Mouse (Mus musculus) left cerebral cortex, postnatal 36 days (tissue): ENCODE results near the gene Ephb2. TPM values are rescaled to one million over a fixed set of nuclear protein-coding genes. Genes with fewer than 3 reads are reported as not detected.
A peak's percentile ranks its signal among the peaks of the same experiment; 100 is the strongest.

Source experiments
- DNase-seq, 2 experiments: peaks; one replicate each; pipeline ENCODE4 v3.0.0; 2021 to 2022; ENCODE audit warnings: low spot score in 2 of 2, mixed read lengths in 1 of 2
- intact Hi-C: fragments of 180-260 bp; cut with DNase I; formaldehyde crosslinking; loops from one replicate; pipeline ENCODE4 v1.15.1; 2025
- total RNA-seq, 2 experiments: library from RNA; stranded (reverse); gene quantifications; 2 replicates each; pipeline ENCODE4 v1.2.3; 2021

Ephb2 gene
- total RNA-seq, 2 experiments from 2014 or later = 16.9 to 18.0 TPM

DNA sequence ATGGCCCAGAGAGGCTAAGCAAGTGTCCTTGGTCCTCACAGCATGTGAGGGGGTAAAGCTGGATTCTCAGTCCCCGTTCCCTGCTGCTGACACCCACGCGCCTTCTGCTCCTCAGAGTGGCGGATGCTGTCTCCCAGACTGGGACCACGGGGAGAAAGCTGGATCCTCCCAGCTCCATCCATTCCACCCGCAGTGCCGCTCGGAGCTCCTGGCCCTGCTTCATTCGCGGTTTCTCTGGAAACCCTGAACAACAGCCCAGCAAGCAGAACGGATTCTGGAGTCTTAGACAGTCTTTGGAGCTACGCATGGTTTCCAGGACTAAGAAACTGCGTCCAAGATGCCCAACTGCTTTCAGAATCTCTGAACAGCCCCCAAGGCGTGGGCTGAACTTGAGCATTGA is 93.9 kb downstream of the Ephb2 start:
- DNase-seq = peak; percentile 90 to 91
- intact Hi-C loops = loop anchor here (5.0 kb wide), 2 partner anchors 40 to 45 kb away; no protein-coding TSS in a partner anchor

DNA sequence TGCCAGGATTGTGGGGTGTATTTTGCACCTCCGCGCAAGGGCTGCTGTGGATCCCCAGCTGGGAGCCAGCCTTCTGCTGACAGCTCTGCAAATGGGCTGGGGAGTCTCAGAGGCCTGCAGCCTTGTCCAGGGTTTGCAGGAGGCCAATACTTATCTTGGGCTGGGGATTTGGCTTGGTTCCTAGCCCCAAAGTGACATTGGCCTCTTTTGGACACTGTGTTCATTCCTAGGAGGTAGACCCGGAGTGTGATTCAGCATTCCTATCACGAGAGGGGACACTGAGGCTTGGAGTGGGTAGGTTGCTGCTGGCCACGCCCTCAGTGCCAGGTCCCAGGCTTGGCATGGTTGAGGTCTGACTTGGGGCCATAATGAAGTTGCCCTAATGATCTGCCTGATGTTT is 94.8 kb downstream of the Ephb2 start:
- intact Hi-C loops = loop anchor here (5.0 kb wide), 2 partner anchors 39 to 46 kb away; no protein-coding TSS in a partner anchor
- DNase-seq = no peak

DNA sequence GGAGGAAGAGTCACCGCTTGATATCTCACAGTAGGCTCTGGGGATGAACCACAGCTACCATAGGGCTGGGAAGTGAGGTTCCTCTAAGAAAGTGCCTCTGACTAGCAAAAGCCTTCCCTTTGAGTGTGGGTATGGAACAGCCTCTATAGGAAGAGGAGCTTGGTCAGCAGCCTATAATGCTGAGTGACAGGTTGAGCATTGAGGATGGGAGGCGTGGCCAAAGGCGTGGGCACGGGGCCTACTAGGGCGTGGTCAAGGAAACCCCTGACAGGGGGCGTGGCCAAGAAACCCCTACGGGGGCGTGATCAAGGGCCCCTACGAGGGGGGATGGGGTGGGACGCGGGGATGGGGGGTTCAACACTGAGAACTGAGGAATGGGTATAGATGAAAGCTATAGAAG is 96.6 kb downstream of the Ephb2 start:
- DNase-seq = no peak
- intact Hi-C loops = no loop called here

DNA sequence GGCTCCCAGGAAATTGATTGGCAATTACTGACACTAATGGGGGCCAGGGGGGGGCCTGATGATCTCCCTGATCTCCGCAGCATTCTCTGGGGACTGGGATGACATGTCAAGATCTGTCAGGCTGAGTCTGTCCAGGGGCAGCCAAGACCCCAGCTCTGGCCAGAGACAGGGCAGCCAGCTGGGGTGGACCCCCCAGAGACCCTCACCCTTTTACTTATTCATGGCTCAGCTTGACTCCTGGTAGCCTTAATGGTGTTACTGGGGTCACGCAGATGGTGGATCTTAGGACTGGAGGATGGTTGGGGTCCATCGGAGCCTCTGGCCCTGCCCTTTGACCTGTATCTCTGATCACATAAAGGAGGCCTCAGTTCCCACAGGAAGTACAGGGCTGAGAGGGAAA is 97.5 kb downstream of the Ephb2 start:
- no peak for DNase-seq
- intact Hi-C loops = no loop called here

DNA sequence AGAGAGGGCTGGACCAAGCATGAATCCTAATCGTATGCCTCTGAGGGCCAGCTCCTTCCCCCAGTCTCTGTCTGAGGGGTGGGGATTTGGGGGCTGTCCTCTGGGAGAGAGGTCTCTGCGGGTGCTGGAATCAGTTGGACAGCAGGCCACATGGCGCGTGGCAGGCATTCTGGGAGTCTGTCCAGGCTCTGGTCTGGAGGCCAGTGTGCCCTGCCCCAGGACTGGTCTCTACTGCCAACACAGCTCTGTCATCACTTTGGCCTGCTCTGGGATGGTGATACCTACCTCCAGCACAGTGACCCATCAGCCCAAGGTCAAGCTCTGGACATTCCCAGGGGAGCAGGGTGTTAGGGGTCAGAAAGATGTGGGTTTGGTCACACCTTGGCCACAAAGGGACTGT is 99.9 kb downstream of the Ephb2 start:
- no peak for DNase-seq
- intact Hi-C loops = no loop called here

DNA sequence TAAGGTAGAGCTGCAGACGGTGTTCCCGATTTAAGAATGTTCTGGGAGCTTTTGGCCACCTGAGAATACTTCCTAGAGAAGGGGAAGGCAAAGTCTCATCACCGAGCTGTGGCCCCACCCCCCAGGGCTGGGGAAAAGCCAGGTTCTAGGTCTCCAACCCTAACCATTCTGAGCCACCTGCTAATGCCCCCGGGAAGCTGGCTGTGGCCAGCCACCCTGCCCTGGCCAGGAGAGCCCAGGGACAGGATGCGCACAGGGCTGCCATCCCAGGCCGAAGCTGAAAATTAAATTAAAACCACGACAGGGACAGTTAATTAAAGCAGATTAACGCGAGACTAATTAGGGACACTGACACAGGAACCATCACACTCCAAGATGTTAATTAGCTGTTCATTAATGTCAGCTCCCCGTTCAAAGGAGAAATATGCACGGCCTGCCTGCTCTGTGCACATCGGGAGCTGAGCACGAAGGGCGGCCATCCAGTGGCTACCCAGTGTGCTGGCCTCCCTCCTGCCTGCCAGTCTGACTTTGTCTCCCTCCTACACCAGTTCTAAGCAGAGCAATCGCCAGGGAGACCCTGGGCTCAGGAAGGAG is 101.5 kb downstream of the Ephb2 start:
- no peak for DNase-seq
- intact Hi-C loops = no loop called here

DNA sequence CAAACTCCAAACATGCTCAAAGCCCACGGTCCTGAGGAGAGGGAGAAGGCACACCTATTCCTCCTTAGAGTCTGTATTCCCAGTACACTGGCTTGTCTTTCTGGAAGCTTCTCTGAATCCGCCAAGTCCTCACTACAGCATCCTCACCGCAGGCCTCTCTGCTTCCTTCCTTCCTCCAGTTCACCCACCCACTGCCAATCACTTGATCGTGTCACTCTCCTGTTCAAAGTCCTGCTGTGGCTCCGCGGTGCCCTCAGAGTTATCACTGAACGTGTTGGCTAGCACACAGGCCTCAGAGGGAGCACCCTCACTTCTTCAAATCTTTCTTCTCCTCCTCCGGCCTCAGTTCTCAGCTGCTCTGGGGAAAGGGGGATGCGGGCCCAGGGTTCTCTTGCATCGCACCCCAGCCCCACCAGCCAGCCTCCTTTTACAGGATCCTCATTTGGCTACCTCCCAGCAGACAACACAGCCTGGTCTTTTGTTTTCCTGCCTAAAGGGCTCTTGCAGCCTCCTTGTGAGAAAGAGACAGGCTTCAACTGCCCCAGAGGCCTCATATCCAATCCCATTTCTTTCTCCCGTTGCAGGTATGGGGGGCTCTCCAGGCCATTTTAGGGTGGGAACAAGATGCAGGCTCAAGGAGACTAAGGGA is 102.4 kb downstream of the Ephb2 start:
- intact Hi-C loops = no loop called here

DNA sequence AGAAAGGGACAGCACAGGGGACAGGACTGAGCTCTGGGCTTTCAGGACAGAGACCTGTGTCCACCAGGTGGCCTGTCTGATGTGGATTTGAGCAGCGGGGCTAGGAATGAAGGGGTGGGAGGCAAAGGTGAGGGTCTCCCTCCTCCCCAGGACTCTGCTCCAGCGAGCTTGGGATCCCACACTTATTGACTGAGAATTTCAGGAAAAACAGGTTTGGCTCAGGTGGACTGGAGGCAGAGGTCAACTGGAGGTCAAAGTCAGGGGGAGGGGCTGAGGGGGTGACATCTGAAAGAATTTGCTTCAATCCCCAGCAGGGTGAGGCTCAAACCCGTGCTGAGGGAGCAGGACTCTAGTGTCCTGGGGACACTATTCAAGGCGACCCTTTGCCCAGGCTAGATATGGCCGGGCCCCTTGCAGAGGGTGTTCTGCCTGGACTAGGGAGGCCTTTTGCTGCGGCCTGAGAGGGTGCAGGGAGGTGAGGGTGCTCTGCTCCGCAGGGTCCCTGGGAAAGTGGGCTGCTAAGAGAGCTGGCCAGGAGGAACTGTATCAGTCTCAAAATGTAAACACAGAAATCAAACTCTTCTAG is 103.2 kb downstream of the Ephb2 start:
- intact Hi-C loops = no loop called here

More for the DNA sequence above, 102.4 kb downstream of the Ephb2 start:
- no peak for DNase-seq

DNA sequence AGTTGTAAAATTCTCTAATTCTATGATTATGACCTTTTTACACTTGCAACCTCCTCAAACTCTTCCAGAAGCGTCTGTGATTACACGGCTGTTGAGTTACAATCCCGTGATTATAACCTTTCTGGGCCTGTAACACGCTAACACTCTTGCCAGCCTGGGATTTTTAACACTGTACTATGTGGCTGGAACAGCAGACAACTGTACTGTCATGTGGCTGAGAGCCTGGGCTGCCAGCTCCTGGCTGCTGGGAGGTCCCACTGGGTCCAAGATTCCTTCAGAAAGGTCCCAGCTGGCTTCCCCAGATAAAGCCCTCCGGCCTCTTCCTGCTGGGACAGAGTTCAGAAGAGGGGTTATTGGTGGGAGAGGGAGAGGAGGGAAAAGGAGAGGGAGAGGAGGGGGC is 104.0 kb downstream of the Ephb2 start:
- intact Hi-C loops = no loop called here
- no peak for DNase-seq

More for the DNA sequence above, 103.2 kb downstream of the Ephb2 start:
- no peak for DNase-seq

DNA sequence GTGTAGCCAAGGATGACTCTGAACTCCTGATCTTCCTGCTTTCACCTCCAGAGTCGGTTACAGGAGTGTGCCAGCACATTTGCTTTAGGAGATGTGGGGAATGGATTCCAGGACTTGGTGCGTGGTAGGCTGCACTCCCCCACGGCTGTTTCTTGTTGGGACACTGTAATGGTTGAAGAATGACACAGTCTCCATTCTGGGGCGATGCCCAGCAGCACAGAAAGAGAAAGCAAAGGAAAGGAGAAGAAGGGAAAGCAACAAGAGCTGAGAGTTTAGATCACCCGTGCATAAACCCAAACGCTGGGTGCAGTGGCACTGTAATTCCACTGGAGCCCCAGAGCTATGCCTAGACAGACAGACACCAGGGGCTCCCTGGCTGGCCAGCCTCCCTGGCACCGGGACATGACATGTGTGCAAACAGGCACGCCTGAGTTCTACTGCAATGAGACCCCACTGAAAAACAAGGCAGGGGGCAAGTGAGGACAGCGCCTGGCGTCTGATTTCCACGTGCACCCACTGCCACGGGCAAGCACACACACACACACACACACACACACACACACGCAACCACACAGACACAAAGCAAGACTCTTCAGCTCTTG is 104.7 kb downstream of the Ephb2 start:
- peak in 1 of 2 experiments; percentile 35 for DNase-seq
- intact Hi-C loops = no loop called here

DNA sequence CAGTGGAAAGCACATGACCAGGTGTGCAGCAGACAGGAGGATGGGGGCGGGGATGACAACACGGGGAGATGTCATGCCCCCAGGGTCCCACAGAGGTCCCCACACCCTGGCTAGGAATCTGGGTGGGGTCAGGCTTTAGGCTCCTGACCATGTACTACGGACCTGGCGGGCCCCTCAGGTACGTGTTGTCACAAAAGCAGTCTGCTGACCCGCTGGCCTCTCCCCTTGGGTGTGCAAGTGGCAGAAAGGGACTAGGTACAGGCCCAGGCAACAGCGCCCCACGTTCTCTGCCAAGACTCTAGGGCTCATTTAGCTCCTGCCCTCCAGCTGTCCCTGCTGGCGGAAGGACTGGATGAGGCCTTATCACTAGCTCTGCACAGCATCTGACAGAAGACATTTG is 105.3 kb downstream of the Ephb2 start:
- no peak for DNase-seq
- intact Hi-C loops = no loop called here

DNA sequence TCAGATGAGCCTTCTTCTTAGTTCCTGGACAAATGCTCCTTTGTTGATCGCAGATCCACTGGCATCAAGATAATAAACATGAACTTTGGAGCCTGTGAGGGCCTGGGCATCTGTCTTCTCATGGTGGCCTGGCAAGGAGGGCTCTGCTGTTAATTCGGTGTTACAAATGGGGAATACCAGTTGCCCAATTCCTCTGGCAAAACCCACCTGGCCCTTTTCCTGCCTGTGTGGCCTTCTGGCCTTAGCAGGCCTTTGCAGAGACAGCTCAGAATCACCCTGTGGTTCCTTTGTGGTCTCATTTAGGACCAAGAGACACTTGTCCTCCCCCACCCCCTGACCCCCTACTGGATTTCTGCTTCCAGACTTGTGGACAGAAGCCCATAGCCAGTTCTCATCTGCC is 106.2 kb downstream of the Ephb2 start:
- DNase-seq = no peak
- intact Hi-C loops = no loop called here

DNA sequence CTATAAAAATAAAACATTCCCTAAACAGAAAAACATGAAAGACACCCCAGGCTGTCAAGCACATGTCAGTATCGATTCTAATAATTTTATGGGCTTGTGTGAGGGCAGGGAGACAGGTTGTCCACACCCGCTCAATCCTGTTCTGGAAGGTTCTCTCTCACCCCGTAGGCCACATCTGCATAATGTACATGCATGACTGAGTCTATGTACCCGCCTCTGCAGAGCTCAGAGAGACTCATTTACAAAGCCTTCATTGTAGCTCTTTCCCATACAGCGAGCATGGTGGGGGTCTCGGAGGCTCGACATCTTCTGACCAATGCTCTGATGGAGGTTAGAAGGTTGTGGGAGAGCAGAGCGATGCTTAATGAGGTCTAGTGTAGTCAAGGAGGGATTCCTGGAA is 108.8 kb downstream of the Ephb2 start:
- no peak for DNase-seq
- intact Hi-C loops = no loop called here

DNA sequence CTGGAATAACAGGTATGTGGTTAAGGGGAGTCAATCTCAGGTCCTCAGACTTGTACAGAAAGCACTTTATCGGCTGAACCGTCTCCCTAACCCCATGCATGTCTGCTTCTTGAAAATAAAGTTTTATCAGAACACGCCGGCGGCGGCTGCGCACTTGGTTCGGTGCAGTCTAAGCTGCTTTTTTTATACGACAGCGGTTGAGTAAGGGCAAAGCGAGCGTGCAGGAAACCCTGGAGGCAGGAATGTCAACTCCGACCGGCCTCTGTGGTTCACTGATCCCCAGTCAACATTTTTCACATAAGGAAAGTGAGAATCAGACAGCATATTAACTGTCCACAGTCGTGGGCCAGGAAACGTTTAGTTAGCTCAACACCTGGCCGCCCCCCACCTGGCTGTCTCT is 111.1 kb downstream of the Ephb2 start:
- no peak for DNase-seq
- intact Hi-C loops = no loop called here

DNA sequence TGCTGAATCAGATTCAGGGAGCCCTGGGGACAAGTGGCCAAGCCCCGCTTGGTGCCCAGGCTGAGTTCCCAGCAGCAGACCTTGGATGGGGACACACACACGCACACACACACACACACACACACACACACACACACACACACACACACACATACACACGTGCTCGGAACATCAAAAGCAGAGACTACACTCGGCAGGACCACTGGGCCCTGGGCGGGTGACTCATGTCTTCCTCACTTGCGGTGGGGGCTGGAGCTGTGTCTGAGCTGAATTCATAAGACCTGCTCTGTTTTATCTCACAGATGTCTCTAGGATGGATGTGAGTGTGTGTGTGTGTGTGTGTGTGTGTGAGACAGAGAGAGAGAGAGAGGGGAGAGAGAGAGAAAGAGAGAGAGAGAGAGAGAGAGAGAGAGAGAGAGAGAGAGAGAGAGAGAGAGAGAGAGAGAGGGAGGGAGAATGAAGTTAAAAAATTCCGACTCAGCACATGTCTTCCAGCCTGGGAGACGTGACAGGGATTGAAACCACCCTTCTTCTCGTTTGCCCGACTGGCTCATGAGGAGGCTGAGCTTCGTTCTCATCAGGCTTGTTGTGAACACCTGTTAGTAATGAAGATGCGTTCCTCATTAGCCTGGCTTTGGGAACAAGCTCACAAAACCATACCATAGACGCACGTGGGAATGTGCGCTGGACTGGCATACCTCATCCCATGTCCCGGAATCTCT is 113.3 kb downstream of the Ephb2 start:
- intact Hi-C loops = no loop called here
- peak in 1 of 2 experiments; percentile 37 for DNase-seq

DNA sequence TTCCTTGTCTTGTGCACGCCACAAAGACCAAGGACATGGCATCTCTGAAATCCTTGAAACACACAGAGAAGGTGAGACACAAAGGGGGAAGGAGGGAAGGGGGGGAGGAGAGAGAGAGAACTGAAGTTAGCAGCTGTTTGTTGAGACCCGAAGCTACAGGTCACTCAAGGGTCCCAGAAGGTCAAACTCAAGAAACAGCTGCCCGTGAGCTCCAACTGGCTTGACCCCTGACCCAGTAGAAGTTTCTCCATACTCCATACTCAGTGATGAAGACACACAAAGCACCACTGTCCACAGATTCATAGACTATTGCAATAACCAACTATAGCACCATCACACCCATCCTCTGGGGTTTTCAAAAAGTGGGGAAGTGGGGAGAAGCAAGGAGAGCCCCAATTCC is 113.9 kb downstream of the Ephb2 start:
- DNase-seq = no peak
- intact Hi-C loops = no loop called here

DNA sequence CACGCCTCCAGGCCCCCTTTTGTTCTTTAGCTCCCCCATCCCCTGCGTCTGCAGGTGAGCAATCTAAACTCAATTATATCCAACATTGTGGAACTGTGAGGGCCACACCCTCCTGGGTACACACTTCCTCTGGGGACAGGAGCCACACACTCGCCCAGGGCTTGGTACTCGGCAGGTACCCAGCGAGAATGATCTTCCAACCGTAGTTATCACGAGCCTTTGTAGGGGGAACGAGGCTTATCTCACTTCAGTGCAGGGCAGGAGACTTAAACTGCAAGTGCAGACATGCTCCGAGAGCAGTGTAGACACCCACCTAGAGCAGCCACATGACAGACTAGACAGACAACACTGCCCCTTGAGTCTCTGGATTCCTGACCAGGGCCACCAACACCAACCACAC is 115.8 kb downstream of the Ephb2 start:
- DNase-seq = no peak
- intact Hi-C loops = no loop called here

DNA sequence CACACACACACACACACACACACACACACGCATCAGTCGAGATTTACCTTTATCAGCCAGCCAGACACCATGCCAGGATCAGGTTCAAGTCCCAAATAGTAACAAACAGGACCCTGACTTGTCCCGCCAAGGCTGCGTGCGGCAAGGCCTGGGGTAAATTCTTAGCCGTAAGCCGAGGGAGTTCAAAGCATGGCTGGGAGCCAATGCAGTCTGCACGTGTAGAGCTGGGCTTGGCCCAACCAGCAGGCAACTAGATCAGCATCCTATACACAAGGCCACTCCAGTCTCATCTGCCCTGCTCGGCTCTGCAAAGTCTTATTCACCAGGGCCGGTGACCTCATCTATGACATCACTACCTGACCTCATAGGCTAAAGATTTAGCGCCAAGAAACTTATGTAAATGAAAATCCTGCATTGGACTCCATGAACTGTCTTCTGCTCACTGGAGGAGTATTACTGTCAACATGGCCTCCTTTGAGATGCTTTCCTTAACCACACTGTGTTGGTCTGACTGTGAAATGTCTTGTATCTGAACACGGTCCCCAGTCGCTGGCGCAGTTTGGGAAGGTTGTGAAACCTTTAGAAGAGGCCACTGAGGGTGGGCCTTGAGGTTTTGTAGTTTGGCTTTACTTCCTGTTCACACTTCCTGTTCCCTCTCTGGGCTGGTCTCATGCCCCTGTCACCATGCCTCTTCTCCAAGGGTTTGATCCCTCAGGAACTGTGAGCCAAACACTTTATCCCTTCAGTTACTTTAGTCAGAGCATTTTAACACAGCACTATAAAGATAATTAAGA is 117.4 kb downstream of the Ephb2 start:
- DNase-seq = no peak
- intact Hi-C loops = no loop called here

DNA sequence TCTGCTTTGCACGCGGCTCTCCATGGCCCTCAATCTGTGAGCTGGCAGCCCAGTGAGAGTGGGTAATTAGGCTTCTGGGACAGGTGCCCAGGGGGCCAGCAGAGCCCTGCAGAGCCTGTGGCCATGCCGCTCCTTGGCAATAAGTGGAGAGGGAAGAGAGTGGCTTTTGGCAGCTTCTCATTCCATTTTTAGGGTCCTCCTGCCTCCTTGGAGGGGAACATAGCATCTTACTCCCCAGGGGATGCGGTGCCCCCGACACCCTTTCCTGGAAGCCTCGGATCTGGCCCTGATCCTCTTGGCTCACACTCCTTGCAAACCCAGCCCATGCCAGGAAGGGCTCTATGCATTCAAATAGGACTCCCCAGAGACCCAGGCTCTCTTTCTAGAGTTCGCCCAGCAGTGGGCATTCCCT is 119.2 kb downstream of the Ephb2 start:
- intact Hi-C loops = no loop called here
- no peak for DNase-seq
